Mouse (Mus musculus) R1 (cell line): ENCODE results near the gene 4933415A04Rik.

ENCODE experiments used
- DNase-seq: peaks from one replicate; pipeline ENCODE4 v3.0.0-alpha.2; 2018; ENCODE audit warnings: low read depth, low spot score

4933415A04Rik gene

DNA sequence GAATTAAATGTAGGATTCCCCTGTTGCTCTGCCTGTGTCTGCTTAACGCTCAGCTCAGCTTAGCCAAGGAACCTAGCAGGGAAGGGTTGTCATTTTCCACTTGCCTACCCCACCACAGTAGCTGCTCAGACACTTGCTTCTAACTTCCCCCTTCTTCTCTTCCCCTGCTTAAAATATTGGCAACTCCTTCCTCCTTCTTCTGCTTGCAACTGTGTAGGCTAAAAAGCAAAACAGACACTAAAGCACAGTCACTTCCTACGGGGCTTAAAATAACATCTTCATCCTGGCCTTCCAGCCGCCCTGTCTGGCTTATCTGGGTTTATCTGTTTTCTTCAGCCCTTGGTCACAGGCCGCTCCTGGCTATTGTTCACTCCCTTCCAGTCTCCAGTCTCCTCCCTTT lies 45.7 kb downstream of the 4933415A04Rik start:
- no peak for DNase-seq

DNA sequence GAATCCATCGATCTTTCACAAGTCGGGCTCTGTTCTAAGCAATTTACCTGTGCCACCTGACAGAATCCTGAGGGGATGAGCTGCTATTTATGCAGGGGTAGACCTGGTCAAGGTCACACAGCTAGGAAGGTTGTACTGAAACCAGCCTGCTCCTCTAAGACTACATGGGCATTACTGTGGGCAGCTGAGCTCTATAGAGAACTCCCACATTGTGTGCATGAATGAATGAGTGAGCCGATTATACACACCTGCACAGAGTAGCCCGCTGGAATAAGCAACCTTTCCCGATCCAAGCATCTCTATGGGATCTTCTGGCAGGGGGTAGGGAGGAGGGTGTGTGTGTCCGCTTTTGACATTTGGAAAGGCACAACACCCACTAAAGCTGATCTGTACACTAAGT lies 46.3 kb downstream of the 4933415A04Rik start:
- no peak for DNase-seq

DNA sequence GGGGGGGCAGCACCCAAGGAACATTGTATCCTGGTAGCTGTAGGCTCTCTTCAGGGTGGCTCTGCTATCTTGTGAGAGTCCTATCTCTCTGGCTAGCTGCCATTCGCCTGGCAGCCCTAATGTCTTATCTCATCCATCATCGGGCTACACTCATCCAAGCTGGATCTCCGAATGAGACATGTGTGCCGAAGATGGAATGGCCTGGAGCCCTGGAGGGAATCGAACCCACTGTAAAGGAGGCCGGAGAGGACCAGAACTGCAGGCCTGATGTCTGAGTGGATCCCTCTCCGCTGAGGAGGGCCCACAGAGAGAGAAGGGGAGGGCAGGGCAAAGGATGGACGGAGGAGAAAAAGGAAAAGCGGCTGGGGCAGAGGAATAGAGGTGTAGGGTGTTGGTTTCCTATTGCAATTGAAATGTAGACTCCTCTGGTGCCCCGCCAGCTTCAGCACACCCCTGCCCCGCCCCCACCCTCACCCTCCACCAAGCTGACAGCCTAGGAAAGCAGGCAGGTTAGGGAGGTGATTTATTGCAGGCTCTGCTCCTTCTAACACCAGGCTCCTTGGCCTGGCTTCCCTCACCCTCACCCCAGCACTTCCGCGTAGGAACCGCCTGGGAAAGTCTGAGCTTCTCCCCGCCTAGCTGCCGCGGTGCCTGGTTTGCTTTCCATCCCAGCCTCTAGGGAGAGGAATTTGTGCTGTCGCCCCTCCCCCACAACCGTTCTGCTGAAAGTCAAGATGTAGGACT lies 47.0 kb downstream of the 4933415A04Rik start:
- DNase-seq = peak; percentile 97

DNA sequence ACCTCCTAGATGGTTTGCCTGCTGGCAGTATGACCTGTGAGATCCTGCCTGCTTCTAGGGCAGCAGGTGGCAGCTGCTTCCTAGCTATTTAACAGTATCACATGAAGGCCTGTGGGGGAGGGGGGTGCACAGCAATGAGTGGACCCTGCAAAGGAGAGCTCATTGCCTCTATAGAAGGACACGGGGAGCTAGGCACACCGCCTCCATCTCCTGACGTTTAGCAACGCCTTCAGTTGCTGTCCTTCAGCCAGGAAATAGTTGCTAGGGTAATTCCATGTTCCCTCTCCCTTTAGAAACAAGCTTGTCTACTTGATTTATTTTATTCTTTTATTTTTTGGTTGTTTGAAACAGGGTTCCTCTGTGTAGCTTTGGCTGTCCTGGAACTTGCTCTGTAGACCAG lies 49.9 kb downstream of the 4933415A04Rik start:
- DNase-seq = no peak

DNA sequence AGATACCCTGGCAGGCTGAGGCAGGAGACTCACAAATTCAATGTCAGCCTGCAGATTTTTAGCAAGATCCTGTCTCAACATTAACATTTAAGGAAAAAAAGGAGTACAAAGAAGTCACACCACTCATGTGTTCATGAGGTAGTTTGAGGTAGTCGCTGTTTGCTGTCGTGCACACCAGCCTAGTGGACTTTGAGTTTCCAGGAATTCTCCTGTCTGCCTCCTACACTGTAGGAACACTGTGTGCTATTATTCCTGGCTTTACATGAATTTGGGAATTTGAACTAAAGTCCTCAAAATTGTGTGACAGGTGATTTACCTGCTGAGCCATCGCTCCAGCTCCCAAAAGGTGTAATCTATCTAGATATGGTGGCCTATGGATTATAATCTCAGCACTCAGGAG lies 51.6 kb downstream of the 4933415A04Rik start:
- DNase-seq = no peak
